Mouse (Mus musculus): ENCODE measurements at regions not wholly inside any gene's neighbourhood (a gene's known extent, or its start where the extent isn't known, plus 50 kb on each side); places are given as distances from the start of the nearest gene placed in this dataset.

DNA sequence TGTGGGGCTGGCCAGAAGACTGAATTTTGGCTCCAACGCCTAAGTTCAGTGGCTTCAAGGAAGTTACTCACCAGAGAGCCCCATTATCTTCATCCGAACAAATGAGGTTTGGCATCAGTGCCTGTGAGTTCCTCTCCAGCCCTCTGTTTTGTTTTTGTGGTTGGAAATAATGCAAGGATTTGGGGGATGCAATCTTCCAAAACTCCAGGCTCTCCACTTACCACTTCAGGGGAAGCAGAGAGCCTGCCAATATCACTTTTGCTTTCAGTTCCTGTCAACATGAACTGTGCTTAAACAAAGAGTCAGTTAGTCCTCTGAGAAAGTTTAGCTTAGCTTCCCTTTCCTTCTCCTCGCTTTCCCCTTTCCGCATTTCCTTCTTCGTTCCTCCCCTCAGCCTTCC, 189.4 kb upstream of the Hmga2 start:
- DNase-seq: peak in 1 of 2 experiments; percentile 4

DNA sequence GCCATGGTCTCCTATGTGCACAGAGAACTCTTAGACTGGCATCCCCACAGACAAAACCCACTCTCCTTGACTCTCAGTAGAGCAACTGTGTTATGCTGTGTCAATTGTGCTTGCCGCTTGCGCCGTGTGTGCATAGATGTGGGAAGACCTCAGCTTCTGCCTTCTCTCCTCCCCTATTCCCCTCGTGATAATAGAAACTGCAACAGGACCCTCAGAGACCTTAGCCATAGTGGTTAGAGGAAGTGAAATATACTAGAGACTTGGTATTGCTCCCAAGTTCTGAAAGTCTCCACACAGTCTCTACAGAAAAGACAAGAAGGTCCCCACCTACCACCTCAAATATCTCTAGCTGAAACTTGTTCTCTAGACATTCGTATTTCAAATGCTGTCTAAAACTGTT, 188.2 kb upstream of the Hmga2 start:
- DNase-seq: no peak

- no peak for DNase-seq
Measured at GRCm38 (mm10) chr10:120663396-120663795, 187.1 kb upstream of the Hmga2 start.

GRCm38 (mm10) chr10:120660503-120660902, 184.2 kb upstream of the Hmga2 start:
- no peak for DNase-seq

- no peak for DNase-seq
Measured at GRCm38 (mm10) chr10:120655238-120655931, 179.1 kb upstream of the Hmga2 start.

GRCm38 (mm10) chr10:120652525-120653215, 176.4 kb upstream of the Hmga2 start:
- DNase-seq: no peak

GRCm38 (mm10) chr10:120651845-120652244, 175.6 kb upstream of the Hmga2 start:
- no peak for DNase-seq

DNA sequence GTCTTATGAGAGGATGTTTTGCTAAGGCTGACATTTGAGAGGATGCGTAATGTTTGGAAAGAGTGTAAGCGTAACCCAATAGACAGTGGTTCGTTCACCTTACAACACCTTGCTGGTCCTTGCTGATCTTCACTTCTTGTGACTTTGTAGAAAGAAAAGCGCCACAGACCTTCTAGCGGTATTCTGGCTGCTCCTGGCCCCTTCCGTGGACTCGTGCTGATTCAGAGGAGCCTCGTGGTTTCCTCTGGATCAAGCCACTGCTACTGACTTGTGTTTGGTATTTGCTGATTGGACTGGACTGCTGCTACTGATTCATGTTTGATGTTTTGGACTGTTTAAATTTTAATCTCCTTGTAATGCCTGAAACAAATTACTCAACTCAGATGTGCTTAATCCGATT, 174.1 kb upstream of the Hmga2 start:
- DNase-seq: no peak

DNA sequence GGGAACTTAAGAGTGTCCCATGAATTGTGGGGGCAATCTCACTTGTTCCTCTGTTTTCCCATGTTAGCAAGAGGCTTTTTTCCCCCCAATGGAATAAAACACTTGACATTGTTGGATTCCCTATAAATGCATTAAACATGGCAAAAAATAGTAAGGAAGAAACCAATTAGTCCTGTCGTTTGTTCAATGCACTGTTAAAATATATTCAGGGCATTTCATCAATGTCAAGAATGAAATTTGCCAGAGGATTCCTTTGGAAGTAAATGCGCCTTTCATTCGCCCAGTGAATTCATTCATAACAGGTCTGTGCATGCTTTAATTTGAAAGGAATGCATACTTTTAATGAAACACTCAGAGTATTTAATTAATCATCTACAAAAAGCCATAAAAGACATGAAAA, 172.5 kb upstream of the Hmga2 start:
- DNase-seq: no peak

DNA sequence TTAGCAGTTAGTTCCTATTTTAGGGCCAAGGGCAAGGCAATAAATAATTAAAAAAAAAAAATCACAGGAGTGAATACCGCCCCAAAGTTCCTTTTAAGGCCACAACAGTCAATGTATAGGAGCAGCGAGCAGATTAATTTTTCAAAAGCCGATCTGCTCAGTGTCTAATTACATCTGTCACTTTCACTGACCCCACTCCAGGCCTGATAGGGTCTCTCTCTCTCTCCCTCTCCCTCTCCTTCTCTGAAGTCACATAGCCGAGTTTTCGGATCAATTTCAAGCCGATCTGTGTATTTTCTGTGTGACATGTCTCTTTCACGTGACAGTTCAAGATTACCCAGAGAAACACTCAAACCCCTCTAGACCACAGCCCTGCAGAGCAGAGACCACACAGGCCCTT, 171.8 kb upstream of the Hmga2 start:
- no peak for DNase-seq

DNA sequence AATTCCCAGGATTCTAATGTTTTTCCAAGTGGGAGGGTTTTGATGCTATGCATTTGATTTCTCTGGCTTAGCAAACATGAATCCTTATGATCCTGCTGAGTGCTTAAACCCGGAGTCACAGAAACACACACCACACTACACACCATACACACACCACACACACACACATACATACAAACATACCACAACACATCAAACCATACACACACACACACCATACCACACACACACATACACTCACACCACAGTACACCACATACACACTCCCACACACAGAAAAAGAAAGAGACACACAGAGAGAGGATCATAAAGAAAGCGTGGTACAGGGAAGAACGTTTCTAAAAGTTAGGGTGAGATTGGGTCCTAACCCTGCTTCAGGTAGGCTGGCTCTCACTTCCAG, 171.1 kb upstream of the Hmga2 start:
- no peak for DNase-seq

GRCm38 (mm10) chr10:120646862-120647311, 170.6 kb upstream of the Hmga2 start:
- DNase-seq: no peak

DNA sequence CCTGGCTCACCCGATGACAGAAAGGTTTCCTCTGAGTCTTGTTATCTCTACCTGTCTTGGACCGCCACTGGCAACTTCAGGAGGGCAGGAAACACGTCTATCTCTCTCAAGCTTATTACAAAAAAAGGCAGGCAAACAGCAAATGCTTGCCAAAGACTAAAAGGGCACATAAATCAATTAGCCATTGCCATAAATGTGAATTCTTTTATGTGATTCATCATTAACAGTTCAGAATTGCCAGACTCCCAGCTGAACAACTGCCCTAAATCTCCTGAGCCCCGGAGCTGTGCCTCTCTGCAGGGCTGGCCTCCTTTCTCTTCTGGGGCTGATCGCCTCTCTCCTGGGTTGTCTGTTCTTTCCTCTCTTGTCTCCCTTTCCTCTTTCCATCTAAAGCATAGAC, 164.6 kb upstream of the Hmga2 start:
- DNase-seq: no peak

DNA sequence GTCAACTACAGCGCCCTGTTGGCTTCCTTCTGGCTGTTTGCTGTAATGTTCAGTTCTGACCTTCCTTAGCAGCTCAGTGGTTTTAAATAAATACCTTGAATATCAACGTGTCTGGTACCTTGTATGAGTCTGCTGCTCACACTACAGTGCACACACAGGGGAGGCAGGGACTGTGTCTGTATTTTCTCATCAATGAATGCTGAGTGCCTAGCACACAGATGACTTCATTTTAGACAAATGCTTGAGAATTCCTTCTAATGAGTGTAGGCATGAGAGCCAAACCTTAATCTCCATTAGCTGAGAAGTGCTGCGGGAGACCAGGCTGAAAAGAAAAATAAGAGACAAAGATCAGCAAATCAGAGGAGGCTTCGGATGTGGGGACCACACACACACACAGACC, 162.0 kb upstream of the Hmga2 start:
- DNase-seq: no peak

- peak; percentile 42 to 59 for DNase-seq
Measured at GRCm38 (mm10) chr10:120635818-120636543, 159.7 kb upstream of the Hmga2 start.

- DNase-seq: no peak
Measured at GRCm38 (mm10) chr10:120635194-120635593, 158.9 kb upstream of the Hmga2 start.

- no peak for DNase-seq
Measured at GRCm38 (mm10) chr10:120632071-120632470, 155.8 kb upstream of the Hmga2 start.

DNA sequence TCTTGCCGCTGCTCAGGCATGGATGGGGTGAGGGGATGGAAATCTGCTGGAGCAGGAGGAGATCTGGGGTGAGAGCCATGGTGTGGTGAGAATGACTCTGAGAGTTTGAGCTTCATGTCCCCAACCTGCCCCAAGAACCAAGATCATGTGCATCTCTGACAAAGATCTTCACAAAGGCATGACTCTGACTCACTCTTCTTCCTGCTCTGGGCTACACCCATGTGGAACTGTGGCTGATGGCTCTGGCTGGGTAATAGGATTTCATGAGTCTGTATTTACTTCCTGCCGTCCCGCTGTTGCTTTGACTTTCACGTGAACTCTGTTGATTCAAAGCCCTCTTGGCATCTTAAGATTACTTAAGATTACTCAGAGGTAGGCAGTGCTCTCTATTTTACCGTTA, 151.8 kb upstream of the Hmga2 start:
- DNase-seq: no peak

- no peak for DNase-seq
Measured at GRCm38 (mm10) chr10:120625474-120625873, 149.2 kb upstream of the Hmga2 start.

GRCm38 (mm10) chr10:120624203-120624942, 148.1 kb upstream of the Hmga2 start:
- DNase-seq: no peak

GRCm38 (mm10) chr10:120616406-120617015, 140.2 kb upstream of the Hmga2 start:
- DNase-seq: no peak

DNA sequence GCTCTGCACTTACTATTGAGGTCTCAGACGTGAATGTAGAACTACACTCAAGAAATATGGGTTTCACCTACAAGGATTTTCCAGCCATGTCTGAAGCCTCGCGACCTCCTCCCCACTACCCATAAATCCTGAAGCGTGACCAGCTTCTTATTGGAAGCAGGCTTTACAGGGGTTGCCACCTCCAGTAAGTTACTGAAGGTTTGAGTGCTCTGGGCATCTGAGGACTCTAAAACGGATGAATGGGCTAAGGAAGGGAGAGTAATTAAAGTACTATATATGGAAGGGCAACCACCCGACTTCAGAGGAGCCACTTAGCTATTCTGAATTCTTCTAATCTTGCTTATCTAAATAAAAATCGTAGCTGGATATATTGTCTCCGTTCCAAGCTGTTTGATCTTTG, 136.1 kb upstream of the Hmga2 start:
- no peak for DNase-seq

DNA sequence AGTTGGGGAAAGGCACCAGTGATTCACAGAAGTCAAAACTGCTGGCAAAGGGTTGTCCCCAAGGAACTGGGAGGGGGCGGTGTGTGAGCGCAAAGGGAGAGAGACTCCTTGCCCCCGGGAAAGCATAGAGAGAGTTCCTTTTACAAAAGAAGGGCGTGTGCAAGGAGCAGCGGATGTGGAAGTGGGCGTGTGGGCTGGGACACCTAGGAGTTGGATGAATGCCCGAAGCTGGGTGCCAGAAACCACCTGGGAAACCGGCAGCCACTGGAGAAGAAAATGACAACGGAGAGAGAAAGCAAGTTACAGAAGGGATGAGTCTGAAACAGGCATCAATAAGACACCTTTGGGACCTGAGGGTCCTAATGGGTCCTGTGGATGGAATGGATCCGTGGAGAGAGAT, 133.8 kb upstream of the Hmga2 start:
- DNase-seq: no peak

Measured in lung, adult 18-20 months (tissue).